Mouse (Mus musculus) T-helper 17 cell (primary cell): ENCODE data around the gene Upk3a.

Experiments
- in situ Hi-C, 2 experiments: fragments of 300-600 bp; cut with MboI, MseI; formaldehyde crosslinking; loops; 1 replicate in 1 of 2; 2 replicates in 1 of 2; pipeline ENCODE4 v1.15.1; 2025; ENCODE audit warnings: high pct_unique_total_duplicates in 2 of 2

Gene Upk3a

GRCm38 (mm10) chr15:85047865-85048264 is 30.9 kb downstream of the Upk3a start:
- in situ Hi-C loops = no loop called here

DNA sequence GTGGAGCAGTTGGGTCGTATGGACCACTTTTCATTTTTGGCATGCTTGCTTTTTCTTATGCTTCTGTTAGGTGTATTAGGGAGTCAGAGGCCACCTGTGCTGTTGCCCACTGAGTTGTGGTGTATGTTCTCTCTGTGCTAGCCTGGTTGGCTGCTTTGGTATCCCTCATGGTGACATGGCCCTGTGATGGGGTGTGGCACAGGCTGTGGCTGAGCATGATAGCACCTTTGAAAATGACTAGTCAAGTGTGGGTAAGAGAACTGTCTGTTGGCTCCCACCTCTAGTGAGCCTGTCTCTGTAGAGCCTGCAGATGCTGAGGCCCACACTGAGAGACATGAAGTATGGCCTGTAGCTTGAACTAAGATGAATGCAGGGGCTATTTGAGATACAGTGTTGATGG is 32.8 kb downstream of the Upk3a start:
- in situ Hi-C loops = no loop called here

DNA sequence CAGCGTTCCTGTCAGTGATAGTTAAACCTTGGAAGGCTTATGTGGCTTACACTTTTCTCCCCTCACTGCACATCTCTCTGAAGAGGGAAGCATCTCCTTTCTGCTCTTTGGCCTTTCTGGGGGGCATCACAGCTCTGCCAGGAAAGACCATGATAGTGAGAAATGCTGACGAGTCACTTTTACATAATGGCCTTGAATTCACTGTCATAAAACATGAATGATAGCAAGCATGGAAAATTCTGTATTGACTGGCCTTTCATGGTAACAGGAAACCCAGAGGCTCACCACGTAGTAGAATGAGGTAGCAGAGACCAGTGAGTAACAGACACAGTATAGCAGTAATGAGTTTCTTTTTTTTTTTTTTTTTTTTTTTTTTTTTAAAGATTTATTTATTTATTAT is 37.2 kb downstream of the Upk3a start:
- in situ Hi-C loops = no loop called here

DNA sequence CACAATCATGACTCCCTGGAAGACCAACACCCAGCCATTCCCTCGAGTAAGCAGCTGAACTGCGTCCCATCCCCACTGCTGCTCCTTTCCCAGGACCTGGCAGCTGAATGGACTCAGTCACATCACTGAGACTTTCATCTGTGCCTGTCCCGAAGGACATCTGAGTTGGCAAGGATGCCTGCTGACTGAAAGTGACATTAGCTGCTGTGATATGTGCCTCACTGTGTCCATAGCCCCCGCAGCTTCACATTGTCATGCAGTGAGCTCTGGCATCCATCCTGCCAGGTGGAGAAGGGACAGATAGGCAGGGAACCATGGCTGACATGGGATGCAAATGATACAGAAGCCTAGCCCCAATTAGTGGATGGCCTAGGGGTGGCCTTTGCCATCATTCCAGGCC is 38.2 kb downstream of the Upk3a start:
- in situ Hi-C loops = no loop called here

GRCm38 (mm10) chr15:85063421-85063820 is 46.5 kb downstream of the Upk3a start:
- in situ Hi-C loops = no loop called here

GRCm38 (mm10) chr15:85070561-85070960 is 53.6 kb downstream of the Upk3a start:
- in situ Hi-C loops = loop anchor here (5.0 kb wide), 1 partner anchor 73 kb away; no protein-coding TSS in a partner anchor
